ENCODE assay signal across 8 mouse cellular contexts in the genomic region with DNA sequence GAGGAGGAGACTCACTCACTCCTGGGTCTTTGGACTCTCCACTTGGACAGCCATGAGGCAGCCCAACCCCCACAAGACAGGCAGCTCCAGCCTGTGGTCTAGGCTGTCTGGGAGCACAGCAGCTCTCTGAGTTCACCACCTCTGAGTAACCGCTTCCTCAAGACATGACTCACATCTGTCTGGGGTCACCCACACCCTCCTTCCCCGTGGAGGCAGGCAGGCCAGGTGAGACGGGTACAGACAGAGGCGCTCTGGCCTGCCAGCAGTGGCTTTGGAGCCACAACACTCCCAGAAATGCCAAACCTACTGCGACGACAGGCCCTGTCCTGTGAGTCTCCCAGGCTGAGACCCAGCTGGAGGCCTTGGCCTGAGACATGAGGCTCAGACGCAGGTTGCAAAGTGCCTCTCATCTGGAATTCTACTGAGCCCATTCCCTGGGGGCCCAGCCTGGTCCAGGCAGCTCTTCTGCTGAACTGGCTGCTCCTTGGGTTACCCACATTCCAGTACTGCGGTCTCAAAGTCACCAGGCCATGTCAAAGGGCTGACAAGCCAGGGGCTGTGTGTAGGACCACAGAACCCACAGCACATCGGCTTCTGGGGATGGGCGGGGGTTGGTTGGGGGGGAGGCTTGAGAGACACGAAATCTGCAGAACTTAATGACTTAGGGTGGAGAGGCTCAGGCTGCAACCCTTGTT. TPM values are rescaled to one million over a fixed set of nuclear protein-coding genes. Genes with fewer than 3 reads are reported as not detected.
DNase-seq lines count a peak whose midpoint lies in the region; ATAC-seq lines count a peak whose summit lies in the region.

No protein-coding gene starts in this region.

- no peaks in the 10 kb centered on the region for H3K9me3 ChIP-seq in heart, embryonic 12.5 days (replicated peaks)
- no peaks in the 10 kb centered on the region for H3K9me3 ChIP-seq in heart, embryonic 11.5 days (replicated peaks; ENCODE audit: control insufficient read depth, low read length)
- H3K9me3 ChIP-seq in intestine, embryonic 15.5 days: no peaks in the 10 kb centered on the region

- no peaks in the 10 kb centered on the region for H3K36me3 ChIP-seq in heart, embryonic 12.5 days
- H3K36me3 ChIP-seq in heart, embryonic 11.5 days (ENCODE audit: control insufficient read depth, insufficient read depth, low read length): no peaks in the 10 kb centered on the region
- no peaks in the 10 kb centered on the region for H3K36me3 ChIP-seq in intestine, embryonic 15.5 days

- ATAC-seq in heart, embryonic 12.5 days (ENCODE audit: insufficient number of reproducible peaks, low FRiP score): no peak
- ATAC-seq in heart, embryonic 11.5 days (replicated peaks; ENCODE audit: insufficient number of reproducible peaks, low FRiP score, low TSS enrichment): no peak
- peak; percentile 42 for ATAC-seq in intestine, embryonic 15.5 days

- peak; percentile 72 for DNase-seq in CD4-positive helper T cell, adult 2 months (ENCODE audit: low read depth, low spot score)
- DNase-seq in naive thymus-derived CD4-positive, alpha-beta T cell, adult 2 months (ENCODE audit: low read depth): peak; percentile 65
- DNase-seq in embryo, embryonic 9.5 days (ENCODE audit: extremely low spot score): no peak
- DNase-seq in cerebellum, adult 18-20 months: no peak
- DNase-seq in adrenal gland, postnatal 10 days: no peak

- H3K4me2 ChIP-seq in heart, embryonic 12.5 days: no peak overlapping the region
- no peak overlapping the region for H3K4me2 ChIP-seq in heart, embryonic 11.5 days
- 0 out of 2 replicates have a peak overlapping the region, but pooled peaks have one; percentile 4 for H3K4me2 ChIP-seq in intestine, embryonic 15.5 days (replicated peaks)

- H3K4me3 ChIP-seq in heart, embryonic 12.5 days: no peak overlapping the region
- no peak overlapping the region for H3K4me3 ChIP-seq in heart, embryonic 11.5 days (ENCODE audit: low read depth, low read length)
- no peak overlapping the region for H3K4me3 ChIP-seq in intestine, embryonic 15.5 days (replicated peaks)

- H3K4me1 ChIP-seq in heart, embryonic 12.5 days (replicated peaks): peaks cover 93% of the 10 kb centered on the region
- peaks cover 45% of the 10 kb centered on the region for H3K4me1 ChIP-seq in heart, embryonic 11.5 days (ENCODE audit: control insufficient read depth, insufficient read depth, low read length)
- H3K4me1 ChIP-seq in intestine, embryonic 15.5 days (replicated peaks): peaks cover 90% of the 10 kb centered on the region

- no peaks in the 10 kb centered on the region for H3K27me3 ChIP-seq in heart, embryonic 12.5 days (replicated peaks)
- 0 out of 2 replicates have a peak, but pooled peaks cover 2% of the 10 kb centered on the region for H3K27me3 ChIP-seq in heart, embryonic 11.5 days (ENCODE audit: control insufficient read depth, insufficient read depth, low read length)
- H3K27me3 ChIP-seq in intestine, embryonic 15.5 days (replicated peaks): no peaks in the 10 kb centered on the region

- 46% methylated on average over 11 of the region's 11 CpGs for WGBS in heart, embryonic 12.5 days
- WGBS in heart, embryonic 11.5 days (ENCODE audit: insufficient replicate concordance): 59% methylated on average over 11 of the region's 11 CpGs
- WGBS in intestine, embryonic 15.5 days: 50% methylated on average over 11 of the region's 11 CpGs

- H3K27ac ChIP-seq in heart, embryonic 12.5 days (ENCODE audit: poor library complexity, severe bottlenecking): no peak overlapping the region
- H3K27ac ChIP-seq in heart, embryonic 11.5 days (ENCODE audit: low read depth, low read length): no peak overlapping the region
- H3K27ac ChIP-seq in intestine, embryonic 15.5 days: no peak overlapping the region

- peak overlapping the region; percentile 11; the same call in 1 of the 2 replicates for H3K9ac ChIP-seq in heart, embryonic 12.5 days
- no peak overlapping the region for H3K9ac ChIP-seq in heart, embryonic 11.5 days (ENCODE audit: low read depth, low read length)
- H3K9ac ChIP-seq in intestine, embryonic 15.5 days: no peak overlapping the region

RNA-seq across cellular contexts. Expression of a gene that starts 12.6 kb away (rescaled TPM):
- 4.0 and 4.5 TPM in 2 replicates for polyA plus RNA-seq in heart, embryonic 12.5 days (2016; fragmentation: Nextera tagmentation; extraction: Ambion mirVana)
- polyA plus RNA-seq in heart, embryonic 11.5 days (2014; fragmentation: Nextera tagmentation; extraction: Ambion mirVana): 3.8 and 4.7 TPM in 2 replicates
- 5.6 and 5.9 TPM in 2 replicates for polyA plus RNA-seq in intestine, embryonic 15.5 days (2015; fragmentation: Nextera tagmentation; extraction: Ambion mirVana)
- 100 to 1,000 TPM in 1 of 2 experiments, 10 to 100 TPM in 1; 83.1 to 111 TPM for total RNA-seq in adrenal gland, postnatal 10 days (2021)

RNA-seq across cellular contexts. Expression of a gene that starts 45.1 kb away (rescaled TPM):
- not detected in 2 replicates for polyA plus RNA-seq in heart, embryonic 12.5 days (2016; fragmentation: Nextera tagmentation; extraction: Ambion mirVana)
- not detected in 2 replicates for polyA plus RNA-seq in heart, embryonic 11.5 days (2014; fragmentation: Nextera tagmentation; extraction: Ambion mirVana)
- 0.55 and 0.95 TPM in 2 replicates for polyA plus RNA-seq in intestine, embryonic 15.5 days (2015; fragmentation: Nextera tagmentation; extraction: Ambion mirVana)
- total RNA-seq in adrenal gland, postnatal 10 days (2021): 1 to 10 TPM in 1 of 2 experiments, under 1 TPM in 1; 0.90 to 2.3 TPM

Comparison
In these comparisons a context has a peak if more than half of its experiments do, and no peak if none do; other contexts are left out.
1. DNase-seq: peak in CD4-positive helper T cell, adult 2 months (single experiment) and naive thymus-derived CD4-positive, alpha-beta T cell, adult 2 months (single experiment); none in embryo, embryonic 9.5 days (single experiment), cerebellum, adult 18-20 months (0 of 2) and adrenal gland, postnatal 10 days (single experiment).